Mouse (Mus musculus) intestine, embryonic 16.5 days (tissue): ENCODE data around the gene Gna15. TPM values are rescaled to one million over a fixed set of nuclear protein-coding genes. Genes with fewer than 3 reads are reported as not detected.

Experiments used
- ATAC-seq: fragments of 200-750 bp; cut with Nextera tagmentation; 2 replicates; pipeline ENCODE4 v1.8.0; 2017; ENCODE audit warnings: moderate TSS enrichment, moderate library complexity
- H3K27ac ChIP-seq: fragments of 300-500 bp; sonication (generic); 2 replicates; pipeline ENCODE4 v1.5.1; 2014; ENCODE audit warnings: mild to moderate bottlenecking, low read length
- H3K27me3 ChIP-seq: fragments of 300-500 bp; sonication (generic); replicated peaks from 2 replicates; pipeline ENCODE4 v1.6.1; 2014; ENCODE audit warnings: low read length, control low read depth, mixed read lengths; ENCODE audit not compliant: control insufficient read depth, insufficient read depth
- H3K36me3 ChIP-seq: fragments of 300-500 bp; sonication (generic); 2 replicates; pipeline ENCODE4 v1.6.1; 2014; ENCODE audit warnings: low read length, control low read depth; ENCODE audit not compliant: control insufficient read depth, insufficient read depth
- H3K4me1 ChIP-seq: fragments of 300-500 bp; sonication (generic); 2 replicates; pipeline ENCODE4 v1.6.1; 2014; ENCODE audit warnings: low read length, control low read depth, mixed read lengths; ENCODE audit not compliant: control insufficient read depth, insufficient read depth
- H3K4me2 ChIP-seq: fragments of 300-500 bp; sonication (generic); 2 replicates; pipeline ENCODE4 v1.6.1; 2014; ENCODE audit warnings: low read depth, low read length, control low read depth
- H3K4me3 ChIP-seq: fragments of 300-500 bp; sonication (generic); 2 replicates; pipeline ENCODE4 v1.5.1; 2014; ENCODE audit warnings: mild to moderate bottlenecking, low read length
- H3K9ac ChIP-seq: fragments of 300-500 bp; sonication (generic); 2 replicates; pipeline ENCODE4 v1.6.1; 2014; ENCODE audit warnings: low read depth, low read length
- H3K9me3 ChIP-seq: fragments of 300-500 bp; sonication (generic); 2 replicates; pipeline ENCODE4 v1.6.1; 2016; ENCODE audit warnings: low read length, control low read depth; ENCODE audit not compliant: control insufficient read depth
- WGBS: fragments of 180-500 bp; shearing (Covaris S2); extraction: QIAGEN DNeasy Blood & Tissue Kit; methylation state at CpG from one replicate; pipeline ENCODE4 v1.1.7; 2014; 5-methylcytosine and 5-hydroxymethylcytosine counted together
- polyA plus RNA-seq: library from polyadenylated mRNA; unstranded; fragments of >200 nt; fragmentation: Nextera tagmentation; extraction: Ambion mirVana; gene quantifications from 2 replicates; pipeline ENCODE4 v1.2.1, GENCODE M21; 2015

Gene Gna15
- polyA plus RNA-seq, 1 experiment from 2014 or later = 1.5 TPM

GRCm38 (mm10) chr10:81557491-81557890 lies 33.5 kb upstream of the Gna15 start:
- 32% methylated on average over 1 of the region's 1 CpGs for WGBS
- no peak overlapping the region for H3K4me2 ChIP-seq
- no peak overlapping the region for H3K4me3 ChIP-seq
- peaks cover 22% of the 10 kb centered on the region for H3K4me1 ChIP-seq
- H3K36me3 ChIP-seq = no peaks in the 10 kb centered on the region
- peaks cover 3% of the 10 kb centered on the region; the same call in 1 of the 2 replicates for H3K9me3 ChIP-seq
- H3K27ac ChIP-seq = no peak overlapping the region
- no peak for ATAC-seq
- no peak overlapping the region for H3K9ac ChIP-seq
- no peaks in the 10 kb centered on the region for H3K27me3 ChIP-seq

GRCm38 (mm10) chr10:81556282-81556681 lies 32.3 kb upstream of the Gna15 start:
- no peak for ATAC-seq
- H3K27me3 ChIP-seq = no peaks in the 10 kb centered on the region
- no peak overlapping the region for H3K9ac ChIP-seq
- WGBS = 68% methylated on average over 3 of the region's 3 CpGs
- H3K4me1 ChIP-seq = peaks cover 20% of the 10 kb centered on the region
- no peaks in the 10 kb centered on the region for H3K36me3 ChIP-seq
- H3K9me3 ChIP-seq = peaks cover 3% of the 10 kb centered on the region; the same call in 1 of the 2 replicates
- H3K4me3 ChIP-seq = no peak overlapping the region
- no peak overlapping the region for H3K27ac ChIP-seq
- no peak overlapping the region for H3K4me2 ChIP-seq

- WGBS = 75% methylated on average over 6 of the region's 6 CpGs
- Histone ChIP-seq H3K36me3 (no peaks in the 10 kb centered on the region), H3K9ac (no peak overlapping the region), H3K4me1 (peaks cover 23% of the 10 kb centered on the region), H3K27ac (no peak overlapping the region), H3K4me2 (no peak overlapping the region), H3K27me3 (no peaks in the 10 kb centered on the region), H3K4me3 (no peak overlapping the region), H3K9me3 (peaks cover 3% of the 10 kb centered on the region; the same call in 1 of the 2 replicates)
- no peak for ATAC-seq
Measured at GRCm38 (mm10) chr10:81553807-81554755, 30.1 kb upstream of the Gna15 start.

GRCm38 (mm10) chr10:81553232-81553631 lies 29.2 kb upstream of the Gna15 start:
- H3K9me3 ChIP-seq = peaks cover 3% of the 10 kb centered on the region; the same call in 1 of the 2 replicates
- H3K36me3 ChIP-seq = no peaks in the 10 kb centered on the region
- no peak overlapping the region for H3K9ac ChIP-seq
- no peaks in the 10 kb centered on the region for H3K27me3 ChIP-seq
- H3K4me1 ChIP-seq = peaks cover 19% of the 10 kb centered on the region
- H3K4me3 ChIP-seq = no peak overlapping the region
- ATAC-seq = no peak
- H3K27ac ChIP-seq = no peak overlapping the region
- no peak overlapping the region for H3K4me2 ChIP-seq
- 93% methylated on average over 5 of the region's 5 CpGs for WGBS

- Histone ChIP-seq H3K36me3 (no peaks in the 10 kb centered on the region), H3K9me3 (peaks cover 3% of the 10 kb centered on the region; the same call in 1 of the 2 replicates), H3K4me3 (no peak overlapping the region), H3K27me3 (no peaks in the 10 kb centered on the region), H3K4me1 (peaks cover 21% of the 10 kb centered on the region), H3K27ac (peak overlapping the region; percentile 83), H3K9ac (peak overlapping the region; percentile 60), H3K4me2 (no peak overlapping the region)
- 3% methylated on average over 12 of the region's 12 CpGs for WGBS
- peak; percentile 80 for ATAC-seq
Measured at GRCm38 (mm10) chr10:81551597-81552102, 27.6 kb upstream of the Gna15 start.

GRCm38 (mm10) chr10:81550257-81550656 lies 26.2 kb upstream of the Gna15 start:
- Histone ChIP-seq H3K4me2 (no peak overlapping the region), H3K9ac (peak overlapping the region; percentile 33; the same call in 1 of the 2 replicates), H3K9me3 (no peaks in the 10 kb centered on the region), H3K27me3 (no peaks in the 10 kb centered on the region), H3K4me3 (no peak overlapping the region), H3K27ac (peak overlapping the region; percentile 92), H3K4me1 (peaks cover 21% of the 10 kb centered on the region), H3K36me3 (no peaks in the 10 kb centered on the region)
- no peak for ATAC-seq
- WGBS = 17% methylated on average over 7 of the region's 7 CpGs

- peak overlapping the region; percentile 33 for H3K9ac ChIP-seq
- H3K4me2 ChIP-seq = peak overlapping the region; percentile 6
- no peak overlapping the region for H3K4me3 ChIP-seq
- H3K9me3 ChIP-seq = no peaks in the 10 kb centered on the region
- no peaks in the 10 kb centered on the region for H3K27me3 ChIP-seq
- no peaks in the 10 kb centered on the region for H3K36me3 ChIP-seq
- H3K4me1 ChIP-seq = peaks cover 23% of the 10 kb centered on the region
- ATAC-seq = peak; percentile 12
- 46% methylated on average over 5 of the region's 5 CpGs for WGBS
- peak overlapping the region; percentile 92 for H3K27ac ChIP-seq
Measured at GRCm38 (mm10) chr10:81548944-81549343, 24.9 kb upstream of the Gna15 start.

- no peaks in the 10 kb centered on the region for H3K36me3 ChIP-seq
- H3K9ac ChIP-seq = peak overlapping the region; percentile 29; the same call in 1 of the 2 replicates
- H3K4me2 ChIP-seq = peak overlapping the region; percentile 35
- peak overlapping the region; percentile 95 for H3K27ac ChIP-seq
- 78% methylated on average over 13 of the region's 13 CpGs for WGBS
- peaks cover 41% of the 10 kb centered on the region for H3K4me1 ChIP-seq
- 0 out of 2 replicates have a peak overlapping the region, but pooled peaks have one; percentile 11 for H3K4me3 ChIP-seq
- H3K27me3 ChIP-seq = no peaks in the 10 kb centered on the region
- ATAC-seq = no peak
- H3K9me3 ChIP-seq = no peaks in the 10 kb centered on the region
Measured at GRCm38 (mm10) chr10:81546788-81547571, 23.0 kb upstream of the Gna15 start.

- H3K36me3 ChIP-seq = no peaks in the 10 kb centered on the region
- no peaks in the 10 kb centered on the region for H3K9me3 ChIP-seq
- H3K27ac ChIP-seq = peak overlapping the region; percentile 98
- WGBS = 47% methylated on average over 5 of the region's 5 CpGs
- H3K4me2 ChIP-seq = peak overlapping the region; percentile 44
- no peaks in the 10 kb centered on the region for H3K27me3 ChIP-seq
- peaks cover 41% of the 10 kb centered on the region for H3K4me1 ChIP-seq
- peak overlapping the region; percentile 61 for H3K9ac ChIP-seq
- ATAC-seq = peak; percentile 65
- peak overlapping the region; percentile 32; the same call in 1 of the 2 replicates for H3K4me3 ChIP-seq
Measured at GRCm38 (mm10) chr10:81546332-81546731, 22.3 kb upstream of the Gna15 start.
